Mouse (Mus musculus) leukemia stem cell, adult 10-12 weeks (primary cell): ENCODE data around the gene 1700015G11Rik. TPM values are rescaled to one million over a fixed set of nuclear protein-coding genes. Genes with fewer than 3 reads are reported as not detected.

Experiments
- polyA plus RNA-seq: library from polyadenylated mRNA; stranded (reverse); fragments of >175 nt; gene quantifications from 2 replicates; pipeline ENCODE4 v1.2.3, GENCODE M21; 2012; ENCODE audit warnings: low replicate concordance

The 1700015G11Rik gene
- not detected in 2 replicates for polyA plus RNA-seq

DNA sequence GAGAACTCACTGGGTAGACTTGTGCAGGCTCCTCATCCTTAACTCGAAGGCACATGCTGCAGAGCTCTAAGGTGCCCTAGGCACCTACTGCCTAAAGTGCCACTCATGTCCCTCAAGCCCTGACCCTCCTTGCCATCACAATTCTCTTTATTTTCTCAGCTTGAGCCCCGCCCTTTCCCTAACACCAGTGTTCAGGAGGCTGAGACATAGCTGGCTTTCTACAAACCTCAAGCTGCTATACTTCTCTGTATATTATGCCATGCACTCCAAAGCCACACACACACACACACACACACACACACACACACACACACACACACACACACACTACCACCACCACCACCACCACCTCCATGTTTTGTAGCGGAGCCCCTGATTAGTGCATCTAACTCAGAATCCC, at the start of gene 1700015G11Rik:
TSS of gene 1700015G11Rik (minus strand) at position 101 of the 400 bp plus-strand sequence.

DNA sequence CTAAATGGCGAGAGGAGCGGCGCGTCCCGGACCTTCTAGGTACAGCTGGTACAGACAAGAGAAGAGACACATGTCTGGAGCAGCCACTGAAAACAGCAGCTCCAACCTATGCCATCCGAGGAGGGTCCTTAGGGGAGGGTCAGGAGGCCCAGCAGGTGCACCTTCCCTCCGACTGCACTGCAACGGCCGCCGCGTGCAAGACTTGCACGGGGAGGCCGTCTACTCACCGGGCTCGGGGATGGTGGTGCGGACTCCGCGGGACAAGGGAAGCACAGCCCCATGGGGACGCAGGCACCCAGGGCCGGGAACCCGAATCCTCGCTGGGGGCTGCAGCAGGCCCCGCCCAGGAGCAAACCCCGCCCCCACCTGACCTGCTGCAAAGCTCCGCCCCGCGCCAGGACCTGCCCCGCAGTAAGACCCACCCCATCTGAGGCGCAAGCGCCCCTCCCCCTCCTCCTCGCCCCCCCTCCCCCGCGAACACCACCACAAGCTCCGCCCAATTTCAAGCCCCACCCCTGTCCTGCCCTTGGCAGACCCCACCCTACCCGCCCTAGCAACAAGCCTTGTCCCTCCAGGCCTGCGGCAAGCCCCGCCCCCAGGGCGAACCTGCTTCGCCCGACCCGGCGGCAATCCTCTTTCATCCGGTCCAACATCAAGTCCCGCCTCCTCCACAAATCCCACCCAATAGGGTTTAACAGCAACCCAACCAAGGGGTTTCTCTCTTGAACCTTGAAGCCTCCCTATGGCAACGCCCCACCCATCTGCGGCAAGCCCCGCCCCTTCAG, 9.8 kb downstream of the 1700015G11Rik start, which contains the start of gene Svip:
TSS of gene Svip (minus strand) at position 508 of the 785 bp plus-strand sequence.

Other genes with a start within 250 kb of the 1700015G11Rik start
- gene Gas2, start 153.7 kb downstream of the 1700015G11Rik start, polyA plus RNA-seq, result 0.61 and 3.9 TPM in 2 replicates
- gene Fancf, start 153.5 kb downstream of the 1700015G11Rik start, polyA plus RNA-seq, result 9.0 and 12.8 TPM in 2 replicates
- gene Svip, start 9.7 kb downstream of the 1700015G11Rik start, polyA plus RNA-seq, result 34.3 and 38.0 TPM in 2 replicates